Mouse (Mus musculus): ENCODE measurements around the gene Cebpb. TPM values are rescaled to one million over a fixed set of nuclear protein-coding genes. Genes with fewer than 3 reads are reported as not detected.
A peak's percentile ranks its signal among the peaks of the same experiment; 100 is the strongest.

Cebpb gene
- total RNA-seq, 2 experiments from 2014 or later: 15.9 to 16.6 TPM

GRCm38 (mm10) chr2:167665972-167666713 is 22.6 kb upstream of the Cebpb start:
- no peak for DNase-seq

- DNase-seq: no peak
These were observed 20.3 kb upstream of the Cebpb start for GRCm38 (mm10) chr2:167668426-167668825.

- no peak for DNase-seq
These were observed 19.3 kb upstream of the Cebpb start for GRCm38 (mm10) chr2:167669398-167669797.

GRCm38 (mm10) chr2:167671101-167671633 is 17.5 kb upstream of the Cebpb start:
- no peak for DNase-seq

GRCm38 (mm10) chr2:167672212-167672685 is 16.5 kb upstream of the Cebpb start:
- DNase-seq: peak; percentile 69

GRCm38 (mm10) chr2:167675120-167675909 is 13.4 kb upstream of the Cebpb start:
- peak; percentile 59 for DNase-seq

GRCm38 (mm10) chr2:167678600-167678999 is 10.1 kb upstream of the Cebpb start:
- no peak for DNase-seq

GRCm38 (mm10) chr2:167679902-167680430 is 8.7 kb upstream of the Cebpb start:
- DNase-seq: peak; percentile 93

GRCm38 (mm10) chr2:167680657-167681056 is 8.1 kb upstream of the Cebpb start:
- DNase-seq: peak; percentile 73

GRCm38 (mm10) chr2:167683721-167684120 is 5.0 kb upstream of the Cebpb start:
- DNase-seq: no peak

- peak; percentile 97 for DNase-seq
These were observed 3.6 kb upstream of the Cebpb start for GRCm38 (mm10) chr2:167685137-167685536.

GRCm38 (mm10) chr2:167685865-167686264 is 2.9 kb upstream of the Cebpb start:
- no peak for DNase-seq

- DNase-seq: no peak
These were observed 2.1 kb upstream of the Cebpb start for GRCm38 (mm10) chr2:167686382-167687249.

- DNase-seq: no peak
These were observed 1.5 kb upstream of the Cebpb start for GRCm38 (mm10) chr2:167687250-167687586.

- no peak for DNase-seq
These were observed 1.0 kb upstream of the Cebpb start for GRCm38 (mm10) chr2:167687651-167688101.

- no peak for DNase-seq
These were observed 603 bp upstream of the Cebpb start for GRCm38 (mm10) chr2:167688126-167688497.

GRCm38 (mm10) chr2:167689501-167690218 is 945 bp downstream of the Cebpb start, which contains the start of gene Tmem189:
Tmem189 (minus strand) TSS chr2:167689822.
- peak; percentile 66 for DNase-seq

GRCm38 (mm10) chr2:167690219-167690961 is 1.7 kb downstream of the Cebpb start:
- DNase-seq: peak; percentile 56

- no peak for DNase-seq
These were observed 2.2 kb downstream of the Cebpb start for GRCm38 (mm10) chr2:167690962-167691311.

- DNase-seq: no peak
These were observed 2.7 kb downstream of the Cebpb start for GRCm38 (mm10) chr2:167691410-167691809.

All from heart, postnatal 4 days (tissue).